Mouse (Mus musculus) CH12.LX (cell line): ENCODE measurements around the gene Wnt11.

Source experiments
- BHLHE40 ChIP-seq: IDR thresholded peaks from 2 replicates; pipeline ENCODE4 v1.6.1; 2011; ENCODE audit warnings: mild to moderate bottlenecking, low read depth, low read length, improper control_type of control experiment
- CTCF ChIP-seq, 2 experiments: IDR thresholded peaks in 1 of 2; conservative IDR thresholded peaks in 1 of 2; 2 replicates each; pipeline ENCODE4 v1.5.1; 2011 to 2012; ENCODE audit warnings: low read depth in 2 of 2, low read length in 2 of 2, improper control_type of control experiment in 1 of 2, inconsistent platforms in 1 of 2, mild to moderate bottlenecking in 1 of 2, moderate library complexity in 1 of 2
- E2F4 ChIP-seq: IDR thresholded peaks from 2 replicates; pipeline ENCODE4 v1.6.1; 2011; ENCODE audit warnings: low read depth, low read length, improper control_type of control experiment; ENCODE audit not compliant: insufficient replicate concordance
- ETS1 ChIP-seq: conservative IDR thresholded peaks from 2 replicates; pipeline ENCODE4 v1.6.1; 2012; ENCODE audit warnings: low read depth, mild to moderate bottlenecking, inconsistent platforms, low read length, improper control_type of control experiment, moderate library complexity
- HCFC1 ChIP-seq: IDR thresholded peaks from 2 replicates; pipeline ENCODE4 v1.6.1; 2012; ENCODE audit warnings: low read depth, mild to moderate bottlenecking, inconsistent platforms, low read length, improper control_type of control experiment
- JUND ChIP-seq: conservative IDR thresholded peaks from 2 replicates; pipeline ENCODE4 v1.6.1; 2011; ENCODE audit warnings: low read depth, low read length, improper control_type of control experiment
- KAT2A ChIP-seq: IDR thresholded peaks from 2 replicates; pipeline ENCODE4 v1.6.1; 2012; ENCODE audit warnings: low read length, improper control_type of control experiment, inconsistent platforms; ENCODE audit not compliant: insufficient replicate concordance
- MAFK ChIP-seq: IDR thresholded peaks from 2 replicates; pipeline ENCODE4 v1.6.1; 2011; ENCODE audit warnings: low read length, improper control_type of control experiment; ENCODE audit not compliant: insufficient replicate concordance
- POLR2A ChIP-seq: IDR thresholded peaks from 2 replicates; pipeline ENCODE4 v1.6.1; 2011; ENCODE audit warnings: low read depth, mild to moderate bottlenecking, improper control_type of control experiment, low read length
- SMC3 ChIP-seq: IDR thresholded peaks from 2 replicates; pipeline ENCODE4 v1.6.1; 2011; ENCODE audit warnings: low read depth, low read length, improper control_type of control experiment
- TCF12 ChIP-seq: IDR thresholded peaks from 2 replicates; pipeline ENCODE4 v1.6.1; 2014; ENCODE audit warnings: low read depth, mild to moderate bottlenecking, inconsistent platforms, low read length, improper control_type of control experiment
- USF2 ChIP-seq: conservative IDR thresholded peaks from 2 replicates; pipeline ENCODE4 v1.6.1; 2011; ENCODE audit warnings: low read depth, low read length, improper control_type of control experiment
- ZKSCAN1 ChIP-seq: IDR thresholded peaks from 2 replicates; pipeline ENCODE4 v1.6.1; 2012; ENCODE audit warnings: low read depth, inconsistent platforms, low read length, improper control_type of control experiment, borderline replicate concordance

- TF ChIP-seq CTCF (conservative IDR thresholded peaks at IDR 0.05 in 1 of 2, IDR thresholded peaks at IDR 0.05 in 1 of 2; ENCODE audit: low read depth in 2 of 2, low read length in 2 of 2) (no peak), MAFK (no peak), USF2 (no peak), HCFC1 (no peak), KAT2A (no peak), POLR2A (no peak), BHLHE40 (no peak), SMC3 (no peak), JUND (no peak), ZKSCAN1 (no peak), E2F4 (no peak), TCF12 (no peak), ETS1 (no peak)
These were observed 8.1 kb downstream of the Wnt11 start for GRCm38 (mm10) chr7:98842997-98843396.
